Mouse (Mus musculus) brain, embryonic 14.5 days (tissue): ENCODE results near the gene Scn8a.
A peak's percentile ranks its signal among the peaks of the same experiment; 100 is the strongest.

Source experiments
- CTCF ChIP-seq: fragments of 200-500 bp; IDR thresholded peaks from 2 replicates; pipeline ENCODE4 v1.5.1; 2012; ENCODE audit warnings: inconsistent platforms, mild to moderate bottlenecking, moderate library complexity, borderline replicate concordance; ENCODE audit not compliant: insufficient read depth, insufficient read length; ENCODE audit errors: extremely low read depth
- POLR2A ChIP-seq: fragments of 200-500 bp; IDR thresholded peaks from 2 replicates; pipeline ENCODE4 v1.6.1; 2012; ENCODE audit warnings: mild to moderate bottlenecking, inconsistent platforms, borderline replicate concordance; ENCODE audit not compliant: poor library complexity, insufficient read depth, insufficient read length, severe bottlenecking; ENCODE audit errors: extremely low read depth

- TF ChIP-seq CTCF (peak; percentile 61), POLR2A (0 out of 2 replicates have a peak, but pooled peaks have one; percentile 4)
These were observed 530 bp downstream of the Scn8a start for GRCm38 (mm10) chr15:100870001-100870774.
